Mouse (Mus musculus): ENCODE measurements around the gene Rad9b. TPM values are rescaled to one million over a fixed set of nuclear protein-coding genes. Genes with fewer than 3 reads are reported as not detected.

Rad9b gene
- polyA plus RNA-seq, 1 experiment from 2014 or later = 12.6 TPM

DNA sequence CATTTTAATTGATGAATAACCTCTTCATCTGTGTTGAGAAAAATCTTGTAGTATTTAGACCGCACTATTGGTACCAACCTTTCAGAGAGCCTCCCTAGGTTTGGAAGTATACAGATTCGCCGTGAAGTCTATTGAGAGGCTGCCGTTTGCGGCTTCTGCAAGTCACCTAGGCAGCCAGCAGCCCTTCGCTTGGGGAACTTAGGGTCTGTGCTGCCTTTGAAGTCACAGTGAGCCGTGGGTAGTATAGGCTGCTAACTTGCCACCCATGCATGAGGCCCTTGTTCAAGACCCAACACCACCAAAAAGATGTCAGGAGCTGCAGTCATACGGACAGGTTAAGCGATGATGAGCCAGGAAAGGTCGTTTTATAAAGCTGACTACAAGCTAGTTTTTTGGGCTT, 67.8 kb downstream of the Rad9b start:
- Histone ChIP-seq H3K27ac (ENCODE audit: low read depth, low read length) (no peak overlapping the region), H3K4me2 (ENCODE audit: low read depth, low read length, severe bottlenecking) (no peak overlapping the region), H3K9me3 (ENCODE audit: control insufficient read depth, low read length) (no peaks in the 10 kb centered on the region), H3K27me3 (ENCODE audit: control insufficient read depth, insufficient read depth, low read length) (no peaks in the 10 kb centered on the region), H3K4me1 (replicated peaks; ENCODE audit: control insufficient read depth, insufficient read depth, low read length) (peaks cover 5% of the 10 kb centered on the region), H3K4me3 (ENCODE audit: low read depth, low read length) (no peak overlapping the region), H3K9ac (ENCODE audit: low read length) (no peak overlapping the region), H3K36me3 (ENCODE audit: control insufficient read depth, insufficient read depth, low read length) (no peaks in the 10 kb centered on the region; the same call in 1 of the 2 replicates)
- DNase-seq (ENCODE audit: low spot score) = no peak
- 91% methylated on average over 10 of the region's 10 CpGs for WGBS
- ATAC-seq (replicated peaks; ENCODE audit: low FRiP score) = no peak

DNA sequence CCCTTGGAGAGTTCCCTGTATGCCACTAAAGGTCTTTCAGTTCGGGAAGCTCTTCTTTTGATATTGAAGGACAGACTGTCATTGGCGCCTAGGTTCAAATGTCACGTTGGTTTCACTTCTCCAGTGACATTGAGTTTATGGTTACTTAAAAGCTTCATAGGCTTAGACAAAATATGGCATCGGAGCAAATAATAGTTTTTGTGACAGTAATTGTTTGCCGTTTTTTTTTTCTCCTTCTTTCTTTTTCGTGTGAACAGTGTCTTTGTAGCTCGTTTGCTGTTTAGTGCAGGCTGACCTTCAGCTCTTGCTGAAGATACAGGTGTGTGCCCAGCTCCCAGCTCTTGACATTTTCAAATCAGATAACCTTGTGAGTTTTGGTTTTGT, 68.3 kb downstream of the Rad9b start:
- no peak overlapping the region for H3K27ac ChIP-seq (ENCODE audit: low read depth, low read length)
- WGBS = 55% methylated on average over 7 of the region's 7 CpGs
- peak overlapping the region; percentile 98 for H3K4me3 ChIP-seq (ENCODE audit: low read depth, low read length)
- H3K4me2 ChIP-seq (ENCODE audit: low read depth, low read length, severe bottlenecking) = peak overlapping the region; percentile 96
- peaks cover 5% of the 10 kb centered on the region for H3K4me1 ChIP-seq (replicated peaks; ENCODE audit: control insufficient read depth, insufficient read depth, low read length)
- no peaks in the 10 kb centered on the region for H3K27me3 ChIP-seq (ENCODE audit: control insufficient read depth, insufficient read depth, low read length)
- H3K36me3 ChIP-seq (ENCODE audit: control insufficient read depth, insufficient read depth, low read length) = no peaks in the 10 kb centered on the region; the same call in 1 of the 2 replicates
- no peaks in the 10 kb centered on the region for H3K9me3 ChIP-seq (ENCODE audit: control insufficient read depth, low read length)
- DNase-seq (ENCODE audit: low spot score) = no peak
- no peak overlapping the region for H3K9ac ChIP-seq (ENCODE audit: low read length)
- ATAC-seq (replicated peaks; ENCODE audit: low FRiP score) = no peak

DNA sequence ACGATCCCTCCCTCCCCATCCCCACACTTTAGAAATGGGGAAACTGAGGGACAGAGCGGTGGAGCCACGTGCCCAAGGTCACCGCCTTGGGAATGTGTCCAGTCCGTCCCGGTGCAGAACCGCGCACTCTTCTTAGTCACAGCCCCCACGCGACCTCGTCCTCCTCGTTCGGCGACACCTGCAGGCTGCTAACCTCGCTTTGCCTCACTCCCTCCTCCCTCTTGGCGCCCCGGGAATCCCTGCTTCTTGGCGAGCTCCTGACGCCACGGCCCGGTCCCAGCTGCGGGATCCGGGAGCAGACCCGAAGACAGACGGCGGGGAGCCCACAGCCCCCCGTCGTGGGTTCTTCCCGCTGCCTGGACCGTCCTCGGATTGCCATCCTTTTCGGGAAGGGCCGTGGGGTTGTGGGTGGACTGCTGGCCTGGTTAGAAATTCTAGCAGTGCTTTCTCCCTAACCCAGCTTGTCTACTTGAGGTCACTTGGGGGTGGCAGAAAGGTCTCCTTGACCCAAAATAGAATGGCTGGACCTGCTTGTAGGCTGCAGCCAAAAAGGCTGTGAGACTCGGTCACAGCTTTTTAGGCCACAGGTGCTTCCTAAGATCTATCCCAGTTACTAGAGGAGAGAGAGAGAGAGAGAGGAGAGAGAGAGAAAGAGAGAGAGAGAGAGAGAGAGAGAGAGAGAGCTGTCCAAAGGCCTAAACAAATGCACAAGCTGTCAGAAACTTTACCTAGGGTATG, 68.8 kb downstream of the Rad9b start:
- peak; percentile 72 for DNase-seq (ENCODE audit: low spot score)
- Histone ChIP-seq H3K4me2 (ENCODE audit: low read depth, low read length, severe bottlenecking) (peak overlapping the region; percentile 96), H3K4me1 (replicated peaks; ENCODE audit: control insufficient read depth, insufficient read depth, low read length) (peaks cover 5% of the 10 kb centered on the region), H3K27ac (ENCODE audit: low read depth, low read length) (no peak overlapping the region), H3K36me3 (ENCODE audit: control insufficient read depth, insufficient read depth, low read length) (no peaks in the 10 kb centered on the region; the same call in 1 of the 2 replicates), H3K9me3 (ENCODE audit: control insufficient read depth, low read length) (no peaks in the 10 kb centered on the region), H3K4me3 (ENCODE audit: low read depth, low read length) (peak overlapping the region; percentile 98), H3K9ac (ENCODE audit: low read length) (peak overlapping the region; percentile 91), H3K27me3 (ENCODE audit: control insufficient read depth, insufficient read depth, low read length) (no peaks in the 10 kb centered on the region)
- ATAC-seq (replicated peaks; ENCODE audit: low FRiP score) = peak; percentile 42; the same call in 1 of the 2 replicates
- 2% methylated on average over 34 of the region's 34 CpGs for WGBS

- Histone ChIP-seq H3K4me2 (ENCODE audit: low read depth, low read length, severe bottlenecking) (peak within 1 kb of the TSS; percentile 96), H3K27me3 (ENCODE audit: control insufficient read depth, insufficient read depth, low read length) (no peaks in the 10 kb centered on the region), H3K9me3 (ENCODE audit: control insufficient read depth, low read length) (no peaks in the 10 kb centered on the region), H3K4me1 (replicated peaks; ENCODE audit: control insufficient read depth, insufficient read depth, low read length) (peaks cover 5% of the 10 kb centered on the region), H3K27ac (ENCODE audit: low read depth, low read length) (0 out of 2 replicates have a peak within 1 kb of the TSS, but pooled peaks have one; percentile 12), H3K4me3 (ENCODE audit: low read depth, low read length) (peak within 1 kb of the TSS; percentile 98), H3K9ac (ENCODE audit: low read length) (peak within 1 kb of the TSS; percentile 91), H3K36me3 (ENCODE audit: control insufficient read depth, insufficient read depth, low read length) (no peaks in the 10 kb centered on the region; the same call in 1 of the 2 replicates)
- ATAC-seq (replicated peaks; ENCODE audit: low FRiP score) (peak; percentile 96), DNase-seq (ENCODE audit: low spot score) (peak; percentile 97)
- under 1% methylated on average over 109 of the region's 114 CpGs for WGBS
Measured at GRCm38 (mm10) chr5:122284183-122285028, 69.6 kb downstream of the Rad9b start, which contains the start of gene Pptc7. TSS of gene Pptc7 (plus strand) at chr5:122284365.

GRCm38 (mm10) chr5:122283828-122284182, 70.2 kb downstream of the Rad9b start:
- Histone ChIP-seq H3K9me3 (ENCODE audit: control insufficient read depth, low read length) (no peaks in the 10 kb centered on the region), H3K27ac (ENCODE audit: low read depth, low read length) (no peak overlapping the region), H3K36me3 (ENCODE audit: control insufficient read depth, insufficient read depth, low read length) (no peaks in the 10 kb centered on the region), H3K4me2 (ENCODE audit: low read depth, low read length, severe bottlenecking) (peak overlapping the region; percentile 96; the same call in 1 of the 2 replicates), H3K4me3 (ENCODE audit: low read depth, low read length) (peak overlapping the region; percentile 98; the same call in 1 of the 2 replicates), H3K27me3 (ENCODE audit: control insufficient read depth, insufficient read depth, low read length) (no peaks in the 10 kb centered on the region), H3K4me1 (replicated peaks; ENCODE audit: control insufficient read depth, insufficient read depth, low read length) (peaks cover 5% of the 10 kb centered on the region), H3K9ac (ENCODE audit: low read length) (no peak overlapping the region; the same call in 1 of the 2 replicates)
- 18% methylated on average over 2 of the region's 2 CpGs for WGBS
- DNase-seq (ENCODE audit: low spot score) (no peak), ATAC-seq (replicated peaks; ENCODE audit: low FRiP score) (0 out of 2 replicates have a peak, but pooled peaks have one; percentile 10)

DNA sequence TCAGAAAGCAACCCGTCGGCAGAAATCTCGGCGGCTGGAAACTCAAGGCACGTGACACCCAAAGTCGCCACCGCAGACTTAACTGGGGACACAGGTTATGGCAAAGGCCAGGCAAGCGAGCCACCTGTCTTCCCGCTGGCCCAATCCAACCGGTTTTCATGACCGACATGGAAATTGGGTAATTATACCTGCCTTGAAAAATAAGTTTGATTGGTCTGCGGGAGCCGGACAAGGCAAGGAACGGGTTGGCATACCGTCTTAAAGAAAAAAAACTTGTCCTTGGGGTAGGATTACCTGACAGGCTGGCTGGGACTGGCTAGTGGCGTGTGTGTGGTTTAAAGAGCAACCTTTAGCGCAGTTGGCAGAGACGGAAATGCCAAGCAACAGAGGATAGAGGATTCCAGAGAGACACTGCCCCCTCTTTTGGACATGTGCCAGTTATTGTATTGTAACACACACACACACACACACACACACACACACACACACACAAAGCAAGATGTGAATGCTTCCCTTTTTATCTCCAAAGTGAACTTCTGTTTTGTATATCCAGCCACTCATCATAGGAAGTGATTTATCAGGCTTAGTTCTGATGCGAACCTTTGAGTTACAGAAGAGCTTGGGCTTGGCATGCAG, 73.1 kb downstream of the Rad9b start:
- Histone ChIP-seq H3K27me3 (ENCODE audit: control insufficient read depth, insufficient read depth, low read length) (no peaks in the 10 kb centered on the region), H3K27ac (ENCODE audit: low read depth, low read length) (no peak overlapping the region), H3K4me1 (replicated peaks; ENCODE audit: control insufficient read depth, insufficient read depth, low read length) (peaks cover 2% of the 10 kb centered on the region; the same call in 1 of the 2 replicates), H3K4me2 (ENCODE audit: low read depth, low read length, severe bottlenecking) (no peak overlapping the region), H3K9ac (ENCODE audit: low read length) (no peak overlapping the region), H3K9me3 (ENCODE audit: control insufficient read depth, low read length) (no peaks in the 10 kb centered on the region), H3K36me3 (ENCODE audit: control insufficient read depth, insufficient read depth, low read length) (no peaks in the 10 kb centered on the region), H3K4me3 (ENCODE audit: low read depth, low read length) (no peak overlapping the region)
- WGBS = 44% methylated on average over 19 of the region's 19 CpGs
- ATAC-seq (replicated peaks; ENCODE audit: low FRiP score) = no peak
- DNase-seq (ENCODE audit: low spot score) = no peak

- Histone ChIP-seq H3K27me3 (ENCODE audit: control insufficient read depth, insufficient read depth, low read length) (no peaks in the 10 kb centered on the region), H3K4me1 (replicated peaks; ENCODE audit: control insufficient read depth, insufficient read depth, low read length) (no peaks in the 10 kb centered on the region; the same call in 1 of the 2 replicates), H3K9ac (ENCODE audit: low read length) (no peak overlapping the region), H3K4me2 (ENCODE audit: low read depth, low read length, severe bottlenecking) (no peak overlapping the region), H3K36me3 (ENCODE audit: control insufficient read depth, insufficient read depth, low read length) (no peaks in the 10 kb centered on the region), H3K27ac (ENCODE audit: low read depth, low read length) (no peak overlapping the region), H3K4me3 (ENCODE audit: low read depth, low read length) (no peak overlapping the region), H3K9me3 (ENCODE audit: control insufficient read depth, low read length) (no peaks in the 10 kb centered on the region)
- 57% methylated on average over 6 of the region's 6 CpGs for WGBS
- no peak for DNase-seq (ENCODE audit: low spot score)
- no peak for ATAC-seq (replicated peaks; ENCODE audit: low FRiP score)
Measured at GRCm38 (mm10) chr5:122280422-122280826, 73.6 kb downstream of the Rad9b start.

- no peak for ATAC-seq (replicated peaks; ENCODE audit: low FRiP score)
- H3K4me3 ChIP-seq (ENCODE audit: low read depth, low read length) = no peak overlapping the region
- no peak overlapping the region for H3K9ac ChIP-seq (ENCODE audit: low read length)
- no peak for DNase-seq (ENCODE audit: low spot score)
- no peaks in the 10 kb centered on the region for H3K9me3 ChIP-seq (ENCODE audit: control insufficient read depth, low read length)
- H3K27me3 ChIP-seq (ENCODE audit: control insufficient read depth, insufficient read depth, low read length) = no peaks in the 10 kb centered on the region
- H3K36me3 ChIP-seq (ENCODE audit: control insufficient read depth, insufficient read depth, low read length) = no peaks in the 10 kb centered on the region
- H3K4me2 ChIP-seq (ENCODE audit: low read depth, low read length, severe bottlenecking) = no peak overlapping the region
- WGBS = 85% methylated on average over 12 of the region's 12 CpGs
- H3K4me1 ChIP-seq (replicated peaks; ENCODE audit: control insufficient read depth, insufficient read depth, low read length) = no peaks in the 10 kb centered on the region
- no peak overlapping the region for H3K27ac ChIP-seq (ENCODE audit: low read depth, low read length)
Measured at GRCm38 (mm10) chr5:122279799-122280421, 74.1 kb downstream of the Rad9b start.
